Mouse (Mus musculus) megakaryocyte, embryonic 14.5 days (primary cell): ENCODE data around the gene Dbndd2.

Source experiments
- FLI1 ChIP-seq: IDR thresholded peaks from 2 replicates; pipeline ENCODE4 v1.6.1; 2012; ENCODE audit warnings: low read length, inconsistent platforms, mixed read lengths
- GATA1 ChIP-seq: IDR thresholded peaks from 3 replicates; pipeline ENCODE4 v1.6.1; 2012; ENCODE audit warnings: mixed read lengths, low read length, inconsistent platforms, borderline replicate concordance

GRCm38 (mm10) chr2:164522280-164522679, 36.4 kb downstream of the Dbndd2 start:
- TF ChIP-seq GATA1 (no peak), FLI1 (no peak)
